Mouse (Mus musculus) cerebellum, adult 2 months (tissue): ENCODE measurements at regions not wholly inside any gene's neighbourhood (a gene's known extent, or its start where the extent isn't known, plus 50 kb on each side); places are given as distances from the start of the nearest gene placed in this dataset.

ENCODE experiments used
- CTCF ChIP-seq: fragments of 200-500 bp; IDR thresholded peaks from 2 replicates; pipeline ENCODE4 v1.5.1; 2011; ENCODE audit warnings: low read depth, mild to moderate bottlenecking, control low read depth, low read length, moderate library complexity, borderline replicate concordance; ENCODE audit not compliant: insufficient read depth
- POLR2A ChIP-seq: fragments of 200-500 bp; IDR thresholded peaks from 2 replicates; pipeline ENCODE4 v1.6.1; 2011; ENCODE audit warnings: low read length, control low read depth, borderline replicate concordance; ENCODE audit not compliant: insufficient read depth

GRCm38 (mm10) chr10:37349261-37349660, 210.5 kb upstream of the Marcks start:
- TF ChIP-seq CTCF (no peak), POLR2A (no peak)
